Mouse (Mus musculus): ENCODE measurements around the gene Fbxo45.

Fbxo45 gene

GRCm38 (mm10) chr16:32246952-32247370, at the start of gene Fbxo45, which contains the start of gene Wdr53:
TSS of gene Fbxo45 (minus strand) at chr16:32247158.
TSS of gene Wdr53 (plus strand) at chr16:32247227.
- DNase-seq, result peak; percentile 98

DNA sequence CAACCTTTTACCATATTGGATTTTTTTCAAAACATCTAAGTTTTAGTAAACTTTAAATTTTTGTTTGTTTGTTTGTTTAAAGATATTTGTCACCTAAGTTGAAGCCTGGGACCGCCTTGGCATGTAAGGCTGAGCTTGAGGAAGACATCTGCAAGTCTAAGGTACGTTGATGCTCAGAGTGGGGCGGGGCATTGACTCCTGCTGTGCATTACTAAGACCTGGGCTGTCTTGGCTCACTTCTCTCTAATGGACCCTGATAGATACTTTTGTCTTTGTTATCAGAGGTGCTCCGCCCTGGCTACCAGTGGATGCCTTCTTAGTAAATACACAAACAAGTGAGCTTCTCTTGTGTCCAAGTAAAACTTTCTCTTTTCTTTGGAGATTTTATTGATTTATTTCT, 44.9 kb upstream of the Fbxo45 start:
- no peak for DNase-seq

DNA sequence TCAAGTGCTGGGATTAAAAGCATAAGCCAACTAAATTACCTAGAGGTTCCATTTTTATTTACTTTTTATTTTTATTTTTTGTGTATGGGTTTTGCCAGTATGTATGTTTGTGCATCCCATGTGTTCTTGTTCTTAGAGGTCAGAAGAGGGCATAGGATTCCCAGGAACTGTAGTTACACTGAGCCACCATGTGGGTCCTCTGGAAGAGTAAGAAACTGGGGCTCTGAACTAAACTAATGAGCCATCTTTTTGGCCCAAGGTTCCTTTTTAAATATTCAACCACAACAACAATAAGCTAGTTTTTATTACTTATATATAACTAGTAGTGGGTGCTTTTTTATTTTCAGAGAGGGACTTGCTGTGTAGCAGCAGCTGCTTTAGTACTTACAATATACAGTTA, 35.6 kb upstream of the Fbxo45 start:
- no peak for DNase-seq

DNA sequence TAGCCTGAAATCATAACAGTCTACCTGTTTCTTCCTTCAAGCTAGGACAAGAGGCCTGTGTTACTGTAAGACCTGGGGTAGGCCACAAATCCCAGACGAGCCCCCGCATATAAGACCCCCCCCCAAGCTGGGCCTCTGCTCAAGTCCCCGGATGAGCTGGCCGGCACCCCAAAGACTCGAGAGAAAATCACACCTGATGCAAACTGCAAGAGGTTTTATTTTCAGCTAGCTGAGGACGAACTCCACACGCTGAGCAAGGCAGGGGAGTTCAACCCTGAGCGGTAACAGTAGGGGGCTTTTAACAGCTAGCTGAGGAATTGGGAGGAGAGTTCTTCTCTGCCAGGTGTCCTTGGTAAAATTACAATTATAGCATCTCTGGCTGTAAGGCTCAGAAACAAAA, 33.3 kb upstream of the Fbxo45 start:
- DNase-seq, result no peak

GRCm38 (mm10) chr16:32278396-32278795, 31.4 kb upstream of the Fbxo45 start:
- DNase-seq, result no peak

DNA sequence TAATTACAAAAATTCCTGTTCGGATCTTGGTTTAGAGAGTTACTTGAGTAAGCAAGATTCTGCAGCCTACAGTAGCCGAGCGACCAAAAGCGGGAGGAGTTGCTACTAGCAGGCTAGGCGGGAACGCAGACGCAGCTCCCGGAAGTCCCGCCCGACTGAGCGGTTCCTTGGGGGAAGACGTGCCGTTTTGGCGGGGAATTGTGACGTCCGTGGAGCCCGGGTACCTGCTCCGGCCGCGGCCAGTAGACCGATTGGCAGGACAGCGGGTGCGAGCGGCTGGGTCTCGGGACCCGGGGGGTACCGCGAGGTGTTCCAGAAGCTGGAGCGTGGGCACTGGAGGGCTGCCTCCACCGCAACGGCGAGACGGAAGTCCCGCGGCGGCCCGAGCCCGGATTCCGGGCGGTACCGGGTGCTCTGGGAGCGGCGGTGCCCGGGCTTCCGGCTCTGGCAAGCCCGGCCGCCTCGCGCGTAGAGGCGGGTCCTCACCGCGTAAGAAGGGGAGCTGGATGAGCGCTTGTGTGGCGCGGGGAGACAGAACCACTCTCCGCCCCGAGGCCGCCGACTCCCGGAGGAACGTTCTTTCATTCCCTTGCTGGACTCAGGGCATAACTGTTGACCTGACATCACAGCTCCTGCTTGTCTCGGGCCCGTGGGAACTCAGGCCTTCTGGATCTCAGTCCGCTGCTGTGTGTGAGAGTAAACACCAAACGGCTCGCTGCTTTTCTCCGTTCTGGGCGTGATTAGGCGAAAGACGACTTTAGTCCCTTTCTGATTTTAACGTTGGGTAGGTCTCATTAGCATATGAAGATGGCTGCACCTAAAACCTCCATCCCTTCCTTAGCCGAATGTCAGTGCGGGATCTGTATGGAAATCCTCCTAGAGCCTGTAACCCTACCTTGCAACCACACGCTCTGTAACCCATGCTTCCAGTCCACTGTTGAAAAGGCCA, 30.6 kb upstream of the Fbxo45 start, which contains the start of gene Rnf168:
TSS of gene Rnf168 (plus strand) at position 152 of the 949 bp plus-strand sequence.
- peak; percentile 93 for DNase-seq

DNA sequence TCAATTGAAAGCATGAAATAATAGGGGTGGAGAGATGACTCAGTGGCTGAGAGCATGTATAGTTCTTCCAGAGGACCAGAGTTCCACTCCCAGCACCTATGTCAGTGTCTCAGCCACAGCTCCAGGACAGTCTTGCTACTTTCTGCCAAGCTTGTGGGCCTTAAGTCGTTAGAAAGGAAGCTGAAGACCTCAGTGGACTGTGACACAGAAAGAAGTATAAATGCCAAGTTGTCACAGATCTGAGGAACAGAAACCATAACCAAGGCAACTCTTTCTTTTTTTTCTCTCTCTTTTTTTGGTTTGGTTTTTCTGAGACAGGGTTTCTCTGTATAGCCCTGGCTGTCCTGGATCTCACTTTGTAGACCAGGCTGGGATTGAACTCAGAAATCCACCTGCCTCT, 28.9 kb upstream of the Fbxo45 start:
- no peak for DNase-seq

- no peak for DNase-seq
Measured at GRCm38 (mm10) chr16:32275041-32275440, 28.1 kb upstream of the Fbxo45 start.

- no peak for DNase-seq
Measured at GRCm38 (mm10) chr16:32273338-32273737, 26.4 kb upstream of the Fbxo45 start.

- no peak for DNase-seq
Measured at GRCm38 (mm10) chr16:32271291-32271690, 24.3 kb upstream of the Fbxo45 start, which contains the start of gene Smco1. TSS of gene Smco1 (plus strand) at chr16:32271468.

GRCm38 (mm10) chr16:32264225-32264624, 17.3 kb upstream of the Fbxo45 start:
- DNase-seq, result peak; percentile 19

GRCm38 (mm10) chr16:32246351-32246791, 587 bp downstream of the Fbxo45 start:
- peak; percentile 49 for DNase-seq

- no peak for DNase-seq
Measured at GRCm38 (mm10) chr16:32243901-32244300, 3.1 kb downstream of the Fbxo45 start.

GRCm38 (mm10) chr16:32239428-32240312, 7.3 kb downstream of the Fbxo45 start:
- DNase-seq, result no peak

DNA sequence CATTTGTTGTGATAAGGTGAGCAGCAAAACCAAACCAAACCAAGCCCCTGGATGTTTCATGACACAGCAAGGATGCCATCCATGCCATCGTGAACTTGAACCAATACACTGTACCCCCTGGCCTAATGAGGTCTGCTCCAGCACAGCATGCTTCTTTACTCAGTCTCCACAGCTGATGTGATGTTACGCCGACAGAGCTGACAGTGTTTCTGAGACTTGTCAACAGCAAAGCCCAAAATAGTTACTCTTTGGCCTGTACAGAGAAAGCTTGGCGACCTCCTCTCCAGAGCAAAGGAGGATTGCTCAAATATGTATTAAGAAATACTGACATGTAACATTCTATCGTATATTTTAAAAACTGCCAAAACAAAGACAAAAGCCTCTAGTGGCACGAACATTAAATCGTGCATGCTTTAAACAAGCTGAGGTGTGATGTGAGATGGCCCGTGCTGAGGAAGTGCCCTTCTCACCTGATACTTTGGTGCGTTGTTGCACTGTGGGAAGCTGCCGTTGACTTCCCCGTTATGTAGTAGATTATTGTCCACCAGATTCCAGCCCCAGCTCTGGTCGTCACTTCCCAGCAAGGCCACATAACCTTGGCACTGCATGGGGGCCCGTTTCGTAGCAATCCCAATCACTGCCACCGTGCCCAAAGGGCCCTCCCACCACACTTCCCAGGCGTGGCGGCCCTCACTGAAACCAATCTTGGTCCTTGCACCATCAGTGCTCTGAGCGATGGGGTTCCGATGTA, 8.9 kb downstream of the Fbxo45 start:
- peak; percentile 51 for DNase-seq

GRCm38 (mm10) chr16:32232050-32232449, 14.9 kb downstream of the Fbxo45 start:
- DNase-seq, result peak; percentile 13

GRCm38 (mm10) chr16:32222399-32222798, 24.6 kb downstream of the Fbxo45 start:
- DNase-seq, result no peak

- no peak for DNase-seq
Measured at GRCm38 (mm10) chr16:32221803-32222202, 25.2 kb downstream of the Fbxo45 start.

- no peak for DNase-seq
Measured at GRCm38 (mm10) chr16:32214804-32215576, 32.0 kb downstream of the Fbxo45 start.

DNA sequence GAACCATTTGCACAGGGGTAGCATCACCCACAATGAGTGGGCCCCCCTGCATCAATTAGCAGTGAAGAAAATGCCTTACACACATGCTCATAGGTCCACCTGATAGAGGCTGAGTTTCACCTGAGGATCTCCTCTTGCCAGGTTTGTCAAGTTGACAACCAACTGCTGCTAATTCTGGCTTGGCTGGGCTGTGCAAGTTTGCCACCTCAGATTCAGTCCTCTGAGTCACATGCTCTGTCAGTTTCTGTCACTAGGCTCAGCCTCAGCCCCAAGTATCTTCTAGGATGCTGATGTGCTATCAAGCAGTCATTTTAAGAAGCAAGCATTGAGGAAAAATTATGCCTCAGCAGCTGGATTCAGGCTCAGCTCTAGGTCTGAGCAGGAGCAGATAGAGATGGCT, 32.8 kb downstream of the Fbxo45 start:
- DNase-seq, result no peak

- peak; percentile 59 for DNase-seq
Measured at GRCm38 (mm10) chr16:32204902-32205301, 42.1 kb downstream of the Fbxo45 start.

DNA sequence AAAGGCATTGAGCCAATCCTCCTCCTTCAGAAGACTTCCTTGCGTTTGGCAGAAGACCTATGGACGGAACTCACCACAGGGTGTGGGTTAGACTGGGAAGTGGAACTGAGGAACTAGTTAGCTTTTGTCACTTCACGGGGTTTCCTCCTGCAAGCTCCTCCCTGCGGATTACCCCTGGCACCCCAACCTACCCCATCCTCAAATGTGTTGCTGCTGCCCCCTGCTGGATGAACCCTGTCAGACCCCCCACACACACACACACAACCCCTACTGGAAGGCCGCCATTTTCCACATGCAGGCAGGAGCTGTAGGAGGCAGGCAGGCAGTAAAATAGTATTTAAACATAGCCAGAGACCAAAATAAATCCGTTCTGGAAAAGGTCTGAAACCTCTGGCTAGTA, 44.3 kb downstream of the Fbxo45 start:
- DNase-seq, result peak; percentile 76

All from lung, postnatal 10 days (tissue).